ENCODE assay signal across 26 mouse cellular contexts in the genomic region with DNA sequence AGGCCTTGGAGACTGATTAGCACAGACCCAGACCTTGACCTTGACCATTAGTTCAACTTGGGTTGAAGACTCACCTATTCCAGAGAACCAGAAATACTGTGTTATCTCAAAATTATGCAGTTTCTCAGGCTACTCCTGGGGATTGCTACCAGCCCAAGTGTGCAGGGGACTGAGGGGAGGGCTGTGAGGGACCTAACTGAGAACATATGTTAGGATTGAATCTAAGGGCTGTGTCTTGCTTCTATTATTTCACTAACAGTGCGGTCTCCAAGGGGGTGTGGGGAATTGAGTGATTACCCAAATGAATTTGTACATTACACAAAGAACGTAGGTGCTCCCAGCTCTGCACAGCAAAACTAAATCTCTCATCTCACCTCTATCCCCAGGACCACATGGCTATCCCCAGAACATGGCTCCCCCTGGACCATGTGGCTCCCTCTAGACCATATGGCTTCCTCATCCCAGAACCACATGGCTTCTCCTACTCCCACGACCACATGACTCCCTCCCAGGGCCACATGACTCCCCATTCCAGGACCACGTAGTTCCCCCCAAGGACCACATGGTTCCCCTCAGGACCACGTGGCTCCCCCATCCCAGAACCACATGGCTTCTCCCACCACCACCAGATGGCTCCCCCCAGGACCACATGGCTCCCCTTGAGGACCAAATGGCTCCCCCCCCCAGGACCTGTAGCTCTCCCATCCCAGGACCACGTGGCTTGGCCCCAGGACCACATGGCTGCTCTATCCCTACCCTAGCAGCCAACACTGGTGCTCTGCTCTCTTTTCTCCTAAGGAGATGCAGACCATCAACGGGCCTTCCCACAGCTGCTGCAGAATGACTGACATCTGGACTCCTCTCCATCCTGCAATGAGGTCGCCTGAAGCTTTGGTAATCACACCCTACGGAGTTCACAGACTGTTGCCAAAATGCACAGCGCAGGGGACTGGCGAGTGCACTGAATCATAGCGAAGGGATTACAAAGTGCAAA.
DNase-seq lines count a peak whose midpoint lies in the region; ATAC-seq and TF ChIP-seq lines count a peak whose summit lies in the region.
"Had no signal": no experiment of that assay in that cellular context is flagged by ENCODE, and none has a peak within 500 bp of the region (broad histone marks: within the 10 kb centered on the region; RNA-seq: fewer than 3 reads in every experiment).

No protein-coding gene starts in this region.

- H3K9ac ChIP-seq in embryonic facial prominence, embryonic 13.5 days, result no peak overlapping the region
- H3K9ac ChIP-seq in limb, embryonic 12.5 days (replicated peaks), result no peak overlapping the region
- H3K9ac ChIP-seq in midbrain, postnatal 0 days (replicated peaks; ENCODE audit: low read length, poor library complexity, severe bottlenecking), result no peak overlapping the region
- H3K9ac ChIP-seq: forebrain, postnatal 0 days; heart, embryonic 15.5 days had no signal

- H3K36me3 ChIP-seq in embryonic facial prominence, embryonic 13.5 days, result no peaks in the 10 kb centered on the region
- H3K36me3 ChIP-seq in limb, embryonic 12.5 days, result peaks cover 17% of the 10 kb centered on the region
- no peaks in the 10 kb centered on the region for H3K36me3 ChIP-seq in midbrain, postnatal 0 days (ENCODE audit: insufficient read depth, low read length)
- H3K36me3 ChIP-seq: heart, embryonic 15.5 days; midbrain, embryonic 10.5 days had no signal

- no peaks in the 10 kb centered on the region for H3K27me3 ChIP-seq in embryonic facial prominence, embryonic 13.5 days
- no peaks in the 10 kb centered on the region for H3K27me3 ChIP-seq in limb, embryonic 12.5 days
- H3K27me3 ChIP-seq in midbrain, postnatal 0 days (ENCODE audit: insufficient read depth, low read length), result no peaks in the 10 kb centered on the region
- H3K27me3 ChIP-seq: heart, embryonic 15.5 days had no signal

- H3K27ac ChIP-seq in embryonic facial prominence, embryonic 13.5 days, result peak overlapping the region; percentile 36; the same call in 1 of the 2 replicates
- no peak overlapping the region for H3K27ac ChIP-seq in limb, embryonic 12.5 days
- no peak overlapping the region for H3K27ac ChIP-seq in midbrain, postnatal 0 days (ENCODE audit: low read depth, low read length)
- H3K27ac ChIP-seq: heart, adult 2 months; heart, embryonic 15.5 days; midbrain, embryonic 10.5 days had no signal

- ATAC-seq in cerebellum, adult (ENCODE audit: insufficient number of reproducible peaks, low FRiP score, low TSS enrichment), result 0 out of 2 replicates have a peak, but pooled peaks have one; percentile 31
- ATAC-seq in embryonic facial prominence, embryonic 13.5 days (ENCODE audit: insufficient number of reproducible peaks, insufficient read depth, low FRiP score, low TSS enrichment, low read depth), result peak; percentile 45; the same call in 1 of the 2 replicates
- ATAC-seq in limb, embryonic 12.5 days (ENCODE audit: insufficient number of reproducible peaks, insufficient read depth, low FRiP score, low TSS enrichment, low read depth), result 0 out of 2 replicates have a peak, but pooled peaks have one; percentile 50
- ATAC-seq in midbrain, postnatal 0 days (ENCODE audit: low FRiP score), result no peak
- no peak for ATAC-seq in CD4-positive, CD25-positive, alpha-beta regulatory T cell, adult 4 months
- ATAC-seq: forebrain, postnatal 0 days; hindbrain, embryonic 16.5 days; intestine, embryonic 16.5 days; midbrain, embryonic 16.5 days had no signal

- H3K4me2 ChIP-seq in embryonic facial prominence, embryonic 13.5 days, result no peak overlapping the region
- H3K4me2 ChIP-seq in limb, embryonic 12.5 days, result no peak overlapping the region
- H3K4me2 ChIP-seq in midbrain, postnatal 0 days (ENCODE audit: low read depth, low read length, poor library complexity, severe bottlenecking), result no peak overlapping the region
- H3K4me2 ChIP-seq: heart, embryonic 15.5 days; liver, embryonic 11.5 days had no signal

- TF ChIP-seq CTCF in midbrain, postnatal 0 days (IDR thresholded peaks at IDR 0.05), result no peak

- WGBS in embryonic facial prominence, embryonic 13.5 days, result 49% methylated on average over 12 of the region's 12 CpGs
- 64% methylated on average over 12 of the region's 12 CpGs for WGBS in limb, embryonic 12.5 days
- WGBS in midbrain, postnatal 0 days, result 83% methylated on average over 12 of the region's 12 CpGs

- no peak overlapping the region for H3K4me3 ChIP-seq in embryonic facial prominence, embryonic 13.5 days
- H3K4me3 ChIP-seq in limb, embryonic 12.5 days (replicated peaks), result no peak overlapping the region
- no peak overlapping the region for H3K4me3 ChIP-seq in midbrain, postnatal 0 days (ENCODE audit: low read depth, low read length)
- H3K4me3 ChIP-seq: heart, adult 2 months; heart, embryonic 15.5 days; midbrain, embryonic 10.5 days had no signal

- DNase-seq in cerebellum, postnatal 25 days, result no peak
- peak; percentile 18 for DNase-seq in layer of hippocampus, adult 11-12 months (ENCODE audit: low spot score)
- DNase-seq in layer of hippocampus, adult 8-10 months (ENCODE audit: low spot score in 2 of 2), result no peak
- DNase-seq in midbrain, postnatal 0 days (ENCODE audit: low spot score), result no peak
- DNase-seq: adrenal gland, postnatal 25 days; cerebellum, adult 18-20 months; cerebellum, postnatal 14 days; forebrain, postnatal 0 days; gastrocnemius, postnatal 36 days; heart, adult 2 months; heart, postnatal 36 days; kidney, adult 9 months; kidney, postnatal 36 days; lung, adult 18-20 months; lung, postnatal 10 days; right cerebral cortex, postnatal 4 days had no signal

- peaks cover 41% of the 10 kb centered on the region for H3K4me1 ChIP-seq in embryonic facial prominence, embryonic 13.5 days
- H3K4me1 ChIP-seq in limb, embryonic 12.5 days (replicated peaks), result peaks cover 11% of the 10 kb centered on the region
- no peaks in the 10 kb centered on the region for H3K4me1 ChIP-seq in midbrain, postnatal 0 days (ENCODE audit: insufficient read depth, low read length)

- H3K9me3 ChIP-seq in embryonic facial prominence, embryonic 13.5 days, result no peaks in the 10 kb centered on the region
- H3K9me3 ChIP-seq in limb, embryonic 12.5 days, result no peaks in the 10 kb centered on the region
- no peaks in the 10 kb centered on the region for H3K9me3 ChIP-seq in midbrain, postnatal 0 days (ENCODE audit: low read length)
- H3K9me3 ChIP-seq: heart, embryonic 15.5 days; midbrain, embryonic 10.5 days had no signal

Comparison
In these comparisons a context has a peak if more than half of its experiments do, and no peak if none do; other contexts are left out.
1. ATAC-seq: peak in cerebellum, adult (single experiment), embryonic facial prominence, embryonic 13.5 days (single experiment) and limb, embryonic 12.5 days (single experiment); none in midbrain, postnatal 0 days (single experiment) and CD4-positive, CD25-positive, alpha-beta regulatory T cell, adult 4 months (single experiment).